Mouse (Mus musculus) gastrocnemius, adult 2 months (tissue): ENCODE data around the gene Hopx. TPM values are rescaled to one million over a fixed set of nuclear protein-coding genes. Genes with fewer than 3 reads are reported as not detected.

ENCODE experiments used
- DNase-seq: peaks from one replicate; pipeline ENCODE4 v3.0.0; 2022
- H3K27ac ChIP-seq: fragments of 200-600 bp; 2 replicates; pipeline ENCODE4 v1.8.1; 2022; ENCODE audit warnings: mild to moderate bottlenecking
- H3K4me3 ChIP-seq: fragments of 200-600 bp; 2 replicates; pipeline ENCODE4 v1.8.1; 2022; ENCODE audit warnings: mild to moderate bottlenecking, moderate library complexity
- CTCF ChIP-seq: fragments of 200-600 bp; IDR thresholded peaks from 2 replicates; pipeline ENCODE4 v1.8.1; 2022; ENCODE audit warnings: antibody characterized with exemption, mild to moderate bottlenecking, moderate library complexity
- intact Hi-C: fragments of 180-260 bp; cut with DNase I; formaldehyde crosslinking; loops from one replicate; pipeline ENCODE4 v1.15.1; 2025
- total RNA-seq, 2 experiments: library from RNA; stranded (reverse); gene quantifications; 2 replicates each; pipeline ENCODE4 v1.2.3; 2021

The Hopx gene
- total RNA-seq, 2 experiments from 2014 or later: 2.2 to 5.4 TPM

DNA sequence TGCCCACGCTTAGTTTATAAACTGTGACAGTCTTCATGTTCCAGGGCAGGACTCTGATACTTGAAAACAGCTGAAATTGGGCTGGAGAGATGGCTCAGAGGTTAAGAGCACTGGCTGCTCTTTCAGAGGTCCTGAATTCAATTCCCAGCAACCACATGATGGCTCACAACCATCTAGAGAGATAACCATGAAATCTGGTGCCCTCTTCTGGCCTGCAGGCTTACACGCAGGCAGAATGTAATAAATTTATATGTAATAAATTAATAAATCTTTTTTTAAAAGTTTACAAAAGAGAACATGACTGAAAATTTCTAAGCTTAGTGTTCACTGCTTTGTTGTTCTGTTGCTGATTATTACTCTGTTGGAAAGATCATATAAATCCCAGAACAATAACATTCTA, 43.9 kb downstream of the Hopx start:
- intact Hi-C loops: no loop called here
- Histone ChIP-seq H3K27ac (no peak overlapping the region), H3K4me3 (no peak overlapping the region)
- TF ChIP-seq CTCF: peak; percentile 21; the same call in 1 of the 2 replicates
- DNase-seq: no peak

DNA sequence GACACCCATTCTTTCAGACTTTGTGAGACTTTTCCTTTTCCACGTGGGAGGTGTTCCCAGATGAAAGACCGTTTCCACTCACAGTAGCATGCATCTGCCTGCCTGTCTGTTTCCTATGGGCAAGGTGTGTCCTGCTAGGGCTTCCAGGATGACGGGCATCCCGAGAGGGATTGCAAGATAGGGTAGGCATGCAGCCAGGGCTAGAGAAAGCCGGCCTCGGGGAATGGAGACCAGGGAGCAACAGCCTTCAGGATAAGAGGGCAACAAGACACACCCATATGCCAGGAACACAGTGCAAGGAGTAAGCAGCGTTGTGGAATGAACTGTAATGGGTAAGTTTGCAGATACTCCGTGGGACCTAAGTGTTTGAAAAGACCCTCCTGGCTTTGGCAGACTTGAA, 47.6 kb downstream of the Hopx start:
- TF ChIP-seq CTCF: no peak
- no peak for DNase-seq
- intact Hi-C loops: no loop called here
- Histone ChIP-seq H3K4me3 (no peak overlapping the region), H3K27ac (no peak overlapping the region)

DNA sequence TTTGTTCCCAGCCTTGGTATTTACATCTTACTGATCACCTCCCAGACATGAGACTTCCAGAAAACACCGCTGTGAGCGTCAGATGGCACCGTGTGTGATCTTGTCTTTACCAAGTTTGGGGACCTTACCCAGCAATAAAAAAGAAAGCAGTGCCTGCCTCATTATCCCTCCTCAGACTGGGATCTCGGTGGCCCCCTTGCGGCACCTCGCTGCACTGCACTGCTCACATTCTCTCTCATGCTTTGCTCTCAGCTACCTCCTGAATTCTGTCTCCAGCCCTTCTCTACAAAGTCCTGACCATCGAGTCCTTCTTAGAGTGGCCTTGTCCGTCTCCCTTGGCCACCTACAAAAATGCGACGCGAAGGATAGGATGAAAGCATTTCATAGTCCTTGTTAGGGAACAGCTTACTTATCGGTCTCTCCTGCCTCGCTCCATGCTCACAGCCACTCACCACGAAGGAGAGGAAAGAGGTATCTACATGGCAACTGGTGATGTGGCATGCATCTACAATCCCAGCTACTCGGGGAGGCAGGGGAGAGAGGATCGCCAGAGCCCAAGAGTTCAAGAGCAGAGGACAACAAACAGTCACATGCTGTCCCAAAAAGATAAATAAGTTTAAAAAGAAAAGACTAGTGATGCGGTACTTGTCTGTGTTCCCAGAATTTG, 53.4 kb downstream of the Hopx start:
- intact Hi-C loops: loop anchor here (2.0 kb wide), 1 partner anchor 63 kb away; no protein-coding TSS in a partner anchor
- TF ChIP-seq CTCF: peak; percentile 93
- peak; percentile 68 for DNase-seq
- peak overlapping the region; percentile 51 for H3K4me3 ChIP-seq
- no peak overlapping the region for H3K27ac ChIP-seq

DNA sequence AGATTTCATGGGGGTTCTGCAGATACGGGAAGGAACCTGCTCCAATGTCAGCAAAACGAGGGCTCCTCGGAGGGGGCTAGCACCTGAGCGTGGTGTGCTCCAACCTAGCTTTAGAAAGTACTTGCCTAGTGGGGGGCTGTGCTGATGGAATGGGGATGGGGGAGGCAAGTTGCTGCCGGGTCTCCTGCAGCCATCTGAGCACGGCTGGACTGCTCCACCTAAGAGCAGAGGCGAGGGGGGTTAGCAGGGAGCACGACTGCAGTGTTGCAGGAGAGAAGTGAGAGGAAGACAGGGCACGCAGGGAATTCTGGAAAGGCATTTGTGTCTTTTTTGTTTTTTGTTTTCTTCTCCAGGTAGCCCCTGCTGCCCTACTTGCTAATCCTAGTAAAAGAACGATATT, 54.6 kb downstream of the Hopx start:
- intact Hi-C loops: loop anchor here (2.0 kb wide), 1 partner anchor 62 kb away; no protein-coding TSS in a partner anchor
- no peak for TF ChIP-seq CTCF
- no peak for DNase-seq
- no peak overlapping the region for H3K4me3 ChIP-seq
- no peak overlapping the region for H3K27ac ChIP-seq

DNA sequence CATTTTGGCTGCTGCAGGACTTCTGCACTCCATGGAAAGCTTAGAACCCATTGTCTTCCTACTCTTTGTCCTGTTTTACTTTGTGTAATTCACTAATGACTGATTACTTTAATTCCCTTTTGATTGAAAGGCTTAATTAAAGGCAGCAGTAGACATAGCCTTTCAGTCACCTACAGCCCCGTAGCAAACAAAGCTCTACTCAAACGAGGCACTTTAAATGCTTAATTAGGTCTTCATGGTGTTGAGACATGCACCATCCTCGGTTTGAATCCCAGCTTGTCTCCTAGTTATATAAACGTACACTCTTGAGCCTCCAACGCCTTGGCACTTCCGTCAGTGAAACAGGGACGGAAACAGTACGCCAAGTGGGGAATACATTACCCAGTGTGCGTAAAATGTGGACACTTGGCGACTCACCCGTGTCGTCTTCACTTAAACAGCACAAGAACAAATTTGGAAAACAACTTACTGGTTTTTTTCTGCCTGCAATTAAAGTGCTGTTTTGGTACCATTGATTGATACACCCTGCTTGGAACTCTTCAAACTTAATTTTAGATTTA, 58.0 kb downstream of the Hopx start:
- Histone ChIP-seq H3K27ac (no peak overlapping the region), H3K4me3 (no peak overlapping the region)
- no peak for DNase-seq
- intact Hi-C loops: no loop called here
- no peak for TF ChIP-seq CTCF

DNA sequence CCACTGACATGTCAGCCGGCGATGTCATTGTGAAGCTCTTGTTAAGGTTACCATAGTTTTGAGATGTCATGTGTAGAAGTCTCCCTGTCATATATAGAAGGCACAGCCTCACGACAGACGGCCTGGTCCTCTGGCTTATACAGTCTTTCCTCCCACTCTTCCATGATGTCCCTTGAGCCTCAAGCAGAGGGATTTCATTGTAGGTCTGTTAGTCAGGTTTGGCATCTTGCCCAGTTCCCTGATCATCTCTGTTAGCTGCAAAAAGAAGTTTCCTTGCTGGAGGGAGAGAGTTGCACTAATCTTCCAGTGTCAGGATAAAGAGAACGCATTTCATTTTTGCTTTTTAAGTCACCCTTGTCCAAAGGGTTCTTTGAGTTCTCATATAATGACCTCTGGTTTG, 62.3 kb downstream of the Hopx start:
- Histone ChIP-seq H3K27ac (no peak overlapping the region), H3K4me3 (no peak overlapping the region)
- DNase-seq: no peak
- intact Hi-C loops: no loop called here
- TF ChIP-seq CTCF: no peak

DNA sequence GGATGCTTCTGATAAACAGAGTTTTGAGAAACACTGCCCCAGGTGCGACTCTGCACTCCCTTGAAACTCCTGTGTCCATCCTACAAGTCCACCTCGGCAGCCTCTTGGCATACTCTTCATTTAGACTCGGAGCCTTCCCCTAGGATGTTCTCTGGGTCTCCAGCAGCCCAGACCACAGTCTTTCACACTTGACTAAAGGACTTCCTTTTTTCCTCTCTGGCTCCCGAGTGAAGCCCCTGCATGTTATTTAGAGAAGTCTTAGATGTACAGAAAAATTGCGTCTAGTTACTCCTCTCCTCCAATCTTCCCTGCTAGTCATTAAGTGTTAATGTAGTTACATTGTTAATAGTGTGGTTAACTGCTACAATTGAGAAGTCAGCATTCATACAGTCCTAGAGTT, 70.6 kb downstream of the Hopx start:
- intact Hi-C loops: no loop called here
- no peak for DNase-seq

DNA sequence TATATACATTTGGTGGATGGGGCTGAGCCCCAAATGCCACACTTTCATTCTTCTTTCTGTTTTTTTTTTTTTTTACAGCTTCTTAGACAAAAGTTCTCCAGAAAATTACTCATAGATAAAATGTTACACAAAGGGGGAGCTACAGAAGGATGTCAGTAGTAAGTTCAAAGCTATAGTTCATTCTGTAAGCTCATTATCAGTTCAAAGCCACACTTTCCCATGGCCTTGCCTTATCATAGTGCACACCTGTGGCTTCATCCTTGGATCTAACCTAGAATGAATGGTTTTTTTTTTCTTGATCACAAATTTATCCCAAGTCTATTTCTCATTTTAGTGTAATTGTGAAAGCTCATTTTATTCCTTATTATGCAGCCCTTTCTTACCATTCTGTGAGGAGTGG, 75.5 kb downstream of the Hopx start:
- DNase-seq: no peak
- Histone ChIP-seq H3K4me3 (no peak overlapping the region), H3K27ac (no peak overlapping the region)
- intact Hi-C loops: no loop called here
- TF ChIP-seq CTCF: no peak

More for the DNA sequence above, 70.6 kb downstream of the Hopx start:
- no peak overlapping the region for H3K4me3 ChIP-seq
- no peak overlapping the region for H3K27ac ChIP-seq
- TF ChIP-seq CTCF: no peak

DNA sequence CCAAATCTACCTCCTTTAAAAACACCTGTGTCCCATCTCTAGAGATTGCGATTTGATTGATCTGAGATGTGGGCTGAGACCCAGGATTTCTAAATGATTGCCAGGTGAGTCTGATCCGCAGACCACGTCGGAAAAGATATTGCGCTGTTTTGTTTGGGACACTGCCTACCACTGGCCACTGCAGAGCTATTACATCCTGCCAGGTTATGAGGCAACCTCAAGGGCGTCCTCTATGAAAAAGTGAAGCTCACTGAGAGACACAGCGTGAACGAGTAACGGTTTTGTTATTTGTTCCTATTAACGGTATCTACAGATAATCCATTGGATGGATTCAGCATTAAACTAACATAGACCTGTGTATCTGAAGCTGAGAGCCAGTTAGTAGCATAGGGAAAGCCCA, 76.5 kb downstream of the Hopx start:
- no peak for DNase-seq
- no peak overlapping the region for H3K4me3 ChIP-seq
- intact Hi-C loops: no loop called here
- no peak for TF ChIP-seq CTCF
- no peak overlapping the region for H3K27ac ChIP-seq

Other genes starting within 250 kb of the Hopx start
- gene Aasdh, start 209.6 kb downstream of the Hopx start, total RNA-seq: 10 to 100 TPM in 1 of 2 experiments, 1 to 10 TPM in 1; 9.6 to 12.9 TPM
- 100 to 1,000 TPM; 129 to 139 TPM for gene Paics, start 163.8 kb downstream of the Hopx start, total RNA-seq
- gene Ppat, start 163.5 kb downstream of the Hopx start, total RNA-seq: 10 to 100 TPM; 21.2 to 21.8 TPM
- gene Srp72, start 140.4 kb downstream of the Hopx start, total RNA-seq: 10 to 100 TPM; 46.6 to 55.9 TPM
- not detected for gene Arl9, start 111.1 kb downstream of the Hopx start, total RNA-seq
- not detected for gene Thegl, start 99.1 kb downstream of the Hopx start, total RNA-seq
- not detected for gene Spink2, start 96.3 kb upstream of the Hopx start, total RNA-seq
- gene Rest, start 150.4 kb upstream of the Hopx start, total RNA-seq: 1 to 10 TPM; 7.8 to 9.2 TPM
- gene Noa1, start 195.0 kb upstream of the Hopx start, total RNA-seq: 10 to 100 TPM; 12.8 to 20.4 TPM
- gene Polr2b, start 195.0 kb upstream of the Hopx start, total RNA-seq: 10 to 100 TPM; 26.3 to 30.2 TPM